Mouse (Mus musculus) MEL (cell line): ENCODE measurements around the gene Hira. TPM values are rescaled to one million over a fixed set of nuclear protein-coding genes. Genes with fewer than 3 reads are reported as not detected.

Source experiments
- DNase-seq: peaks from one replicate; pipeline ENCODE4 v3.0.0; 2011; ENCODE audit warnings: low read depth, low spot score
- H3K27ac ChIP-seq: 2 replicates; pipeline ENCODE4 v1.5.1; 2012; ENCODE audit warnings: low read depth, mild to moderate bottlenecking, control low read depth, low read length, moderate library complexity; ENCODE audit not compliant: control insufficient read depth
- H3K27me3 ChIP-seq, 2 experiments: fragments of 150-350 bp in 1 of 2; sonication (generic) in 1 of 2; 2 replicates each; pipeline ENCODE4 v1.6.1; 2012; ENCODE audit warnings: low read length in 2 of 2, mild to moderate bottlenecking in 2 of 2, improper control_type of control experiment in 1 of 2, moderate library complexity in 1 of 2; ENCODE audit not compliant: insufficient read depth in 2 of 2, control insufficient read depth in 1 of 2
- H3K36me3 ChIP-seq, 2 experiments: 2 replicates each; pipeline ENCODE4 v1.6.1; 2012 to 2014; ENCODE audit warnings: low read length in 2 of 2, improper control_type of control experiment in 1 of 2, inconsistent platforms in 1 of 2, mild to moderate bottlenecking in 1 of 2; ENCODE audit not compliant: insufficient read depth in 2 of 2, control insufficient read depth in 1 of 2
- H3K4me1 ChIP-seq, 2 experiments: fragments of 150-350 bp in 1 of 2; sonication (generic) in 1 of 2; 2 replicates each; pipeline ENCODE4 v1.6.1; 2012; ENCODE audit warnings: low read length in 2 of 2, improper control_type of control experiment in 1 of 2, mild to moderate bottlenecking in 1 of 2; ENCODE audit not compliant: insufficient read depth in 2 of 2, control insufficient read depth in 1 of 2
- H3K4me3 ChIP-seq, 2 experiments: fragments of 150-350 bp in 1 of 2; sonication (generic) in 1 of 2; 2 replicates each; pipeline ENCODE4 v1.5.1; 2012; ENCODE audit warnings: low read depth in 2 of 2, low read length in 2 of 2, mild to moderate bottlenecking in 2 of 2, moderate library complexity in 2 of 2, control low read depth in 1 of 2, improper control_type of control experiment in 1 of 2; ENCODE audit not compliant: control insufficient read depth in 1 of 2, insufficient read depth in 1 of 2
- H3K79me2 ChIP-seq: 2 replicates; pipeline ENCODE4 v1.6.1; 2012; ENCODE audit warnings: mild to moderate bottlenecking, low read length, moderate library complexity; ENCODE audit not compliant: control insufficient read depth, poor library complexity, insufficient read depth
- H3K9ac ChIP-seq: 2 replicates; pipeline ENCODE4 v1.6.1; 2012; ENCODE audit warnings: low read depth, mild to moderate bottlenecking, control low read depth, low read length, moderate library complexity; ENCODE audit not compliant: control insufficient read depth, poor library complexity, severe bottlenecking
- H3K9me3 ChIP-seq: fragments of 150-350 bp; sonication (generic); replicated peaks from 2 replicates; pipeline ENCODE4 v1.6.1; 2012; ENCODE audit warnings: mild to moderate bottlenecking, low read length, improper control_type of control experiment, moderate library complexity; ENCODE audit not compliant: insufficient read depth
- CHD2 ChIP-seq: IDR thresholded peaks from 2 replicates; pipeline ENCODE4 v1.6.1; 2011; ENCODE audit warnings: low read length, improper control_type of control experiment
- E2F4 ChIP-seq: IDR thresholded peaks from 2 replicates; pipeline ENCODE4 v1.6.1; 2011; ENCODE audit warnings: low read depth, low read length, improper control_type of control experiment, borderline replicate concordance
- ELF1 ChIP-seq: IDR thresholded peaks from 2 replicates; pipeline ENCODE4 v1.6.1; 2014; ENCODE audit warnings: low read depth, mild to moderate bottlenecking, inconsistent platforms, low read length, improper control_type of control experiment, moderate library complexity
- EP300 ChIP-seq, 2 experiments: IDR thresholded peaks; 2 replicates each; pipeline ENCODE4 v1.6.1; 2011; ENCODE audit warnings: improper control_type of control experiment in 2 of 2, low read length in 2 of 2, low read depth in 1 of 2, mild to moderate bottlenecking in 1 of 2
- ETS1 ChIP-seq: IDR thresholded peaks from 2 replicates; pipeline ENCODE4 v1.6.1; 2012; ENCODE audit warnings: low read depth, mild to moderate bottlenecking, inconsistent platforms, low read length, improper control_type of control experiment, moderate library complexity
- MAFK ChIP-seq: IDR thresholded peaks from 2 replicates; pipeline ENCODE4 v1.6.1; 2011; ENCODE audit warnings: low read depth, mild to moderate bottlenecking, low read length, improper control_type of control experiment, borderline replicate concordance
- MXI1 ChIP-seq: IDR thresholded peaks from 2 replicates; pipeline ENCODE4 v1.6.1; 2011; ENCODE audit warnings: mild to moderate bottlenecking, low read depth, low read length, improper control_type of control experiment
- MYB ChIP-seq: IDR thresholded peaks from 2 replicates; pipeline ENCODE4 v1.6.1; 2011; ENCODE audit warnings: mild to moderate bottlenecking, low read depth, low read length, improper control_type of control experiment
- MYC ChIP-seq: IDR thresholded peaks from 2 replicates; pipeline ENCODE4 v1.6.1; 2011; ENCODE audit warnings: low read depth, mild to moderate bottlenecking, low read length, improper control_type of control experiment, moderate library complexity
- NELFE ChIP-seq: IDR thresholded peaks from 2 replicates; pipeline ENCODE4 v1.6.1; 2011; ENCODE audit warnings: low read depth, low read length, improper control_type of control experiment
- NRF1 ChIP-seq: IDR thresholded peaks from 2 replicates; pipeline ENCODE4 v1.6.1; 2014; ENCODE audit warnings: low read depth, mild to moderate bottlenecking, inconsistent platforms, low read length, improper control_type of control experiment, moderate library complexity; ENCODE audit not compliant: poor library complexity, insufficient read depth, severe bottlenecking
- POLR2A ChIP-seq, 2 experiments: IDR thresholded peaks; 2 replicates each; pipeline ENCODE4 v1.6.1; 2011 to 2012; ENCODE audit warnings: low read length in 2 of 2, mild to moderate bottlenecking in 2 of 2, control low read depth in 1 of 2, improper control_type of control experiment in 1 of 2, low read depth in 1 of 2, moderate library complexity in 1 of 2; ENCODE audit not compliant: control insufficient read depth in 1 of 2, insufficient read depth in 1 of 2, poor library complexity in 1 of 2
- POLR2AphosphoS5 ChIP-seq: IDR thresholded peaks from 2 replicates; pipeline ENCODE4 v1.6.1; 2012; ENCODE audit warnings: low read depth, borderline replicate concordance, mild to moderate bottlenecking, inconsistent platforms, low read length, moderate library complexity, mixed read lengths
- RAD21 ChIP-seq: IDR thresholded peaks from 2 replicates; pipeline ENCODE4 v1.6.1; 2011; ENCODE audit warnings: mild to moderate bottlenecking, low read depth, low read length, improper control_type of control experiment
- RCOR1 ChIP-seq: IDR thresholded peaks from 2 replicates; pipeline ENCODE4 v1.6.1; 2012; ENCODE audit warnings: low read depth, mild to moderate bottlenecking, inconsistent platforms, low read length, improper control_type of control experiment
- TAL1 ChIP-seq: IDR thresholded peaks from 2 replicates; pipeline ENCODE4 v1.6.1; 2012; ENCODE audit warnings: mild to moderate bottlenecking, inconsistent platforms, low read length, moderate library complexity, mixed read lengths
- UBTF ChIP-seq: IDR thresholded peaks from 2 replicates; pipeline ENCODE4 v1.6.1; 2012; ENCODE audit warnings: low read depth, mild to moderate bottlenecking, inconsistent platforms, low read length, improper control_type of control experiment, moderate library complexity, borderline replicate concordance; ENCODE audit not compliant: insufficient read depth
- USF1 ChIP-seq: IDR thresholded peaks from 2 replicates; pipeline ENCODE4 v1.6.1; 2014; ENCODE audit warnings: low read depth, mild to moderate bottlenecking, inconsistent platforms, low read length, improper control_type of control experiment, moderate library complexity
- USF2 ChIP-seq, 2 experiments: IDR thresholded peaks; 2 replicates each; pipeline ENCODE4 v1.6.1; 2011 to 2012; ENCODE audit warnings: improper control_type of control experiment in 2 of 2, low read length in 2 of 2, borderline replicate concordance in 1 of 2, inconsistent platforms in 1 of 2, low read depth in 1 of 2, mild to moderate bottlenecking in 1 of 2; ENCODE audit not compliant: insufficient read depth in 1 of 2
- ZKSCAN1 ChIP-seq: IDR thresholded peaks from 2 replicates; pipeline ENCODE4 v1.6.1; 2012; ENCODE audit warnings: low read depth, mild to moderate bottlenecking, inconsistent platforms, low read length, improper control_type of control experiment, moderate library complexity
- ZNF384 ChIP-seq: IDR thresholded peaks from 2 replicates; pipeline ENCODE4 v1.6.1; 2012; ENCODE audit warnings: low read depth, mild to moderate bottlenecking, inconsistent platforms, low read length, improper control_type of control experiment
- polyA plus RNA-seq, 2 experiments: library from polyadenylated mRNA; stranded (reverse) in 1 of 2; unstranded in 1 of 2; fragments of >175 nt in 1 of 2; fragments of >200 nt in 1 of 2; gene quantifications; 2 replicates each; pipeline versions ENCODE4 v1.2.1 to v1.2.4; 2012; ENCODE audit warnings: low replicate concordance in 2 of 2, low read depth in 1 of 2; ENCODE audit not compliant: insufficient read length in 2 of 2, insufficient read depth in 1 of 2, missing spikeins in 1 of 2
- total RNA-seq: library from RNA; depleted of rRNA; stranded (reverse); fragments of 300-350 nt; gene quantifications from 2 replicates; pipeline ENCODE4 v1.2.3, GENCODE M21; 2012

Hira gene
- total and polyA plus RNA-seq, 3 experiments, result 40.9 to 203 TPM; not detected in 1

DNA sequence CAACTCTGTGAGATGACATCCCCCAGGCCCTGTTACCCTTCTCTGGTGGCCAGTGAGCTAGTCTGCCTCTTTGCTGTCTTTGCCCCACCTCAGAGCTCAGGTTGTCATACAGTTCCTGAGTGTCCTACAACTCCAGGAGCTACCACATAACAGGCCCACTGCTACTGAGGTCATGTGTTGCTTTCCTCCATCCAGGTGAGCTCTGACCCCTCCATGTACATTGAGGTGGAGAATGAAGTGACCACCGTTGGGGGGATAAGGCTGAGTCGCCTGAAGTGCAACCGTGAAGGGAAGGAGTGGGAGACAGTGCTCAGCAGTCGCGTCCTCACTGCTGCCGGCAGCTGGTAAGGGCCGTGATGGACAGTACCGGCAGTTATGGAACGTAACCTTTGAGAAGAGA is 72.1 kb downstream of the Hira start:
- no peaks in the 10 kb centered on the region for H3K79me2 ChIP-seq
- no peak for DNase-seq
- H3K9me3 ChIP-seq, result no peaks in the 10 kb centered on the region
- TF ChIP-seq RCOR1 (no peak), E2F4 (no peak), POLR2AphosphoS5 (no peak), TAL1 (no peak)
- peaks cover 0 to 23% of the 10 kb centered on the region in 2 experiments; a peak in 2 of 4 replicates for H3K36me3 ChIP-seq
- no peaks in the 10 kb centered on the region for H3K27me3 ChIP-seq
- H3K9ac ChIP-seq, result no peak overlapping the region
- H3K4me1 ChIP-seq, result no peaks in the 10 kb centered on the region
- no peak overlapping the region for H3K4me3 ChIP-seq
- H3K27ac ChIP-seq, result no peak overlapping the region

DNA sequence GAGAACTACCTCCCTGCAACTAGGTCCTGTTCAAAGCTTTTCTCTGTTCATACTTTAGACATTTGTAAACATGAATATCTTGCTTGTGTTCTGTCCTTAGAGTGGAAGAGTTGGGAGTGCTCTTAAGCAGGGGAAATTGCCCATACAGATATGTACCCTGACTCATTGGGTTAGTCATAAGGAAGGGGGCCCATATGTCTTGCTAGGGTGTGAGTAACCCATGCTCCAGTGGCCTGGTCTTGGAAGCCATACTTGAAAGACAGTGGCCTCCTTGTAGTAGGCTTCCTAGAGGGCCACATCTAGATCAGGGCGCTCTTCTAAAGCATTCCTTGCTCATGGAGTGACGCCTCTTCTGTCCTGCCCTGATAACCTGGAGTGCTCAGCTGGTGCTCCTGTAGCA is 73.5 kb downstream of the Hira start:
- H3K36me3 ChIP-seq, result peaks cover 0 to 30% of the 10 kb centered on the region in 2 experiments; a peak in 2 of 4 replicates
- no peaks in the 10 kb centered on the region for H3K9me3 ChIP-seq
- H3K4me1 ChIP-seq, result no peaks in the 10 kb centered on the region
- TF ChIP-seq RAD21 (no peak), POLR2A (IDR thresholded peaks at IDR 0.05; ENCODE audit: control insufficient read depth in 1 of 2, insufficient read depth in 1 of 2, low read depth in 1 of 2, low read length in 2 of 2, poor library complexity in 1 of 2) (no peak), ZNF384 (no peak), ETS1 (no peak), MXI1 (no peak), CHD2 (no peak), MAFK (no peak), MYC (no peak), ZKSCAN1 (no peak), NELFE (no peak), MYB (no peak), TAL1 (no peak), EP300 (IDR thresholded peaks at IDR 0.05; ENCODE audit: low read depth in 1 of 2, low read length in 2 of 2) (no peak), NRF1 (no peak), USF2 (IDR thresholded peaks at IDR 0.05; ENCODE audit: borderline replicate concordance in 1 of 2, insufficient read depth in 1 of 2, low read depth in 1 of 2, low read length in 2 of 2) (no peak), USF1 (no peak), ELF1 (no peak), E2F4 (no peak), UBTF (no peak)
- TF ChIP-seq, all 39 proteins: peak for 0
- Histone ChIP-seq H3K79me2 (no peaks in the 10 kb centered on the region), H3K27ac (no peak overlapping the region), H3K27me3 (no peaks in the 10 kb centered on the region), H3K4me3 (no peak overlapping the region), H3K9ac (no peak overlapping the region)
- no peak for DNase-seq
